Mouse (Mus musculus) limb, embryonic 14.5 days (tissue): ENCODE data around the gene Spag8. TPM values are rescaled to one million over a fixed set of nuclear protein-coding genes. Genes with fewer than 3 reads are reported as not detected.

Experiments used
- ATAC-seq: fragments of 200-750 bp; cut with Nextera tagmentation; 2 replicates; pipeline ENCODE4 v1.8.0; 2017; ENCODE audit warnings: low read depth, moderate number of reproducible peaks, moderate TSS enrichment; ENCODE audit not compliant: low FRiP score
- DNase-seq: peaks from one replicate; pipeline ENCODE4 v3.0.0-alpha.2; 2015; ENCODE audit warnings: low spot score
- H3K27ac ChIP-seq: fragments of 300-500 bp; sonication (generic); replicated peaks from 2 replicates; pipeline ENCODE4 v1.5.1; 2014; ENCODE audit warnings: low read depth, mild to moderate bottlenecking, low read length, moderate library complexity, mixed read lengths
- H3K27me3 ChIP-seq: fragments of 300-500 bp; sonication (generic); 2 replicates; pipeline ENCODE4 v1.6.1; 2014; ENCODE audit warnings: low read length, mixed read lengths; ENCODE audit not compliant: control insufficient read depth, insufficient read depth
- H3K36me3 ChIP-seq: fragments of 300-500 bp; sonication (generic); 2 replicates; pipeline ENCODE4 v1.6.1; 2014; ENCODE audit warnings: mild to moderate bottlenecking, low read length, moderate library complexity, mixed read lengths; ENCODE audit not compliant: control insufficient read depth, insufficient read depth
- H3K4me1 ChIP-seq: fragments of 300-500 bp; sonication (generic); 2 replicates; pipeline ENCODE4 v1.6.1; 2014; ENCODE audit warnings: antibody characterized with exemption, low read length, mixed read lengths; ENCODE audit not compliant: control insufficient read depth, insufficient read depth
- H3K4me2 ChIP-seq: fragments of 300-500 bp; sonication (generic); replicated peaks from 2 replicates; pipeline ENCODE4 v1.6.1; 2014; ENCODE audit warnings: low read depth, mild to moderate bottlenecking, low read length, moderate library complexity; ENCODE audit not compliant: severe bottlenecking
- H3K4me3 ChIP-seq: fragments of 300-500 bp; sonication (generic); replicated peaks from 2 replicates; pipeline ENCODE4 v1.5.1; 2014; ENCODE audit warnings: low read length
- H3K9ac ChIP-seq: fragments of 300-500 bp; sonication (generic); 2 replicates; pipeline ENCODE4 v1.6.1; 2014; ENCODE audit warnings: mild to moderate bottlenecking, low read depth, low read length, moderate library complexity; ENCODE audit not compliant: severe bottlenecking
- H3K9me3 ChIP-seq: fragments of 300-500 bp; sonication (generic); 2 replicates; pipeline ENCODE4 v1.6.1; 2016; ENCODE audit warnings: low read length; ENCODE audit not compliant: control insufficient read depth
- POLR2A ChIP-seq: fragments of 200-500 bp; IDR thresholded peaks from 2 replicates; pipeline ENCODE4 v1.8.0; 2012; ENCODE audit warnings: inconsistent platforms, mild to moderate bottlenecking, moderate library complexity, borderline replicate concordance; ENCODE audit not compliant: insufficient read depth, insufficient read length; ENCODE audit errors: extremely low read depth
- whole genome bisulfite sequencing: fragments of 180-500 bp; shearing (Covaris S2); extraction: QIAGEN DNeasy Blood & Tissue Kit; methylation state at CpG from one replicate; pipeline ENCODE4 v1.1.7; 2014; 5-methylcytosine and 5-hydroxymethylcytosine counted together
- polyA plus RNA-seq, 2 experiments: library from polyadenylated mRNA; depleted of rRNA in 1 of 2; stranded (reverse) in 1 of 2; unstranded in 1 of 2; fragments of >200 nt; fragmentation: Nextera tagmentation in 1 of 2; extraction: Ambion mirVana in 1 of 2; gene quantifications; 2 replicates each; pipeline versions ENCODE4 v1.2.1 to v1.2.3; 2012 to 2014

Spag8 gene
- polyA plus RNA-seq, 2 experiments, result 0.61 to 1.8 TPM

GRCm38 (mm10) chr4:43675608-43676007 lies 22.2 kb upstream of the Spag8 start:
- no peaks in the 10 kb centered on the region for H3K27me3 ChIP-seq
- TF ChIP-seq POLR2A, result no peak
- H3K27ac ChIP-seq, result no peak overlapping the region
- H3K4me2 ChIP-seq, result no peak overlapping the region
- no peak for ATAC-seq
- 78% methylated on average over 4 of the region's 4 CpGs for WGBS
- peaks cover 6% of the 10 kb centered on the region; the same call in 1 of the 2 replicates for H3K4me1 ChIP-seq
- H3K9me3 ChIP-seq, result no peaks in the 10 kb centered on the region
- peaks cover 33% of the 10 kb centered on the region for H3K36me3 ChIP-seq
- no peak overlapping the region for H3K9ac ChIP-seq
- H3K4me3 ChIP-seq, result no peak overlapping the region
- DNase-seq, result no peak

GRCm38 (mm10) chr4:43674974-43675373 lies 21.6 kb upstream of the Spag8 start:
- Histone ChIP-seq H3K36me3 (peaks cover 31% of the 10 kb centered on the region), H3K9ac (no peak overlapping the region), H3K9me3 (no peaks in the 10 kb centered on the region), H3K4me3 (no peak overlapping the region), H3K4me2 (no peak overlapping the region), H3K4me1 (peaks cover 11% of the 10 kb centered on the region), H3K27ac (no peak overlapping the region), H3K27me3 (no peaks in the 10 kb centered on the region)
- 86% methylated on average over 5 of the region's 5 CpGs for WGBS
- TF ChIP-seq POLR2A, result no peak
- DNase-seq (no peak), ATAC-seq (no peak)

GRCm38 (mm10) chr4:43673703-43674102 lies 20.3 kb upstream of the Spag8 start:
- DNase-seq, result no peak

GRCm38 (mm10) chr4:43672070-43672469 lies 18.7 kb upstream of the Spag8 start:
- WGBS, result 12% methylated on average over 2 of the region's 2 CpGs
- DNase-seq (peak; percentile 95), ATAC-seq (no peak)
- Histone ChIP-seq H3K9ac (no peak overlapping the region), H3K27me3 (no peaks in the 10 kb centered on the region), H3K4me3 (no peak overlapping the region), H3K9me3 (no peaks in the 10 kb centered on the region), H3K4me2 (no peak overlapping the region), H3K27ac (no peak overlapping the region), H3K36me3 (peaks cover 18% of the 10 kb centered on the region), H3K4me1 (peaks cover 18% of the 10 kb centered on the region)
- TF ChIP-seq POLR2A, result no peak

More at GRCm38 (mm10) chr4:43673703-43674102, 20.3 kb upstream of the Spag8 start:
- H3K36me3 ChIP-seq, result peaks cover 31% of the 10 kb centered on the region
- H3K9me3 ChIP-seq, result no peaks in the 10 kb centered on the region
- 79% methylated on average over 8 of the region's 8 CpGs for WGBS
- no peak overlapping the region for H3K27ac ChIP-seq
- no peak for TF ChIP-seq POLR2A
- H3K9ac ChIP-seq, result no peak overlapping the region
- no peak for ATAC-seq
- no peak overlapping the region for H3K4me2 ChIP-seq
- peaks cover 14% of the 10 kb centered on the region for H3K4me1 ChIP-seq
- no peak overlapping the region for H3K4me3 ChIP-seq
- H3K27me3 ChIP-seq, result no peaks in the 10 kb centered on the region

GRCm38 (mm10) chr4:43669428-43669794 lies 16.0 kb upstream of the Spag8 start:
- Histone ChIP-seq H3K27me3 (peaks cover 12% of the 10 kb centered on the region), H3K4me3 (peak overlapping the region; percentile 78), H3K9ac (peak overlapping the region; percentile 91), H3K27ac (peak overlapping the region; percentile 58), H3K36me3 (peaks cover 6% of the 10 kb centered on the region), H3K4me1 (peaks cover 18% of the 10 kb centered on the region), H3K4me2 (peak overlapping the region; percentile 85), H3K9me3 (no peaks in the 10 kb centered on the region)
- DNase-seq (no peak), ATAC-seq (peak; percentile 88)
- TF ChIP-seq POLR2A, result no peak
- under 1% methylated on average over 23 of the region's 25 CpGs for WGBS
